Mouse (Mus musculus) adrenal gland, postnatal 14 days (tissue): ENCODE measurements around the gene Sfxn2. TPM values are rescaled to one million over a fixed set of nuclear protein-coding genes. Genes with fewer than 3 reads are reported as not detected.

Experiments used
- DNase-seq: peaks from one replicate; pipeline ENCODE4 v3.0.0; 2021; ENCODE audit warnings: mixed read lengths
- long read RNA-seq, 2 experiments: library from polyadenylated mRNA; stranded (forward); transcript quantifications; one replicate each; pipeline ENCODE4 v2.0.0; 2021
- total RNA-seq: library from RNA; stranded (reverse); gene quantifications from 2 replicates; pipeline ENCODE4 v1.2.3, GENCODE M21; 2021

The Sfxn2 gene
- total RNA-seq = 11.5 and 12.7 TPM in 2 replicates
- long read RNA-seq, experiment 1, transcript Sfxn2-201 (12 exons, 3,205 nt) = major isoform, 5 of 6 reads
- long read RNA-seq, experiment 1, partial matches to known transcripts = 0 of 6 reads
- long read RNA-seq, experiment 1, other reads (novel, unspliced or antisense) = 1 of 6 reads
- long read RNA-seq, experiment 2, transcript Sfxn2-201 (12 exons, 3,205 nt) = major isoform, 7 of 14 reads
- long read RNA-seq, experiment 2, partial matches to known transcripts = 3 of 14 reads
- long read RNA-seq, experiment 2, other reads (novel, unspliced or antisense) = 4 of 14 reads

GRCm38 (mm10) chr19:46572951-46573937 lies at the start of gene Sfxn2, which contains the start of gene Arl3:
Sfxn2 (plus strand) TSS chr19:46573365.
Arl3 (minus strand) TSS chr19:46573198.
- peak; percentile 97 for DNase-seq

- DNase-seq = peak; percentile 85
Measured at GRCm38 (mm10) chr19:46523480-46524151, 49.5 kb upstream of the Sfxn2 start.

GRCm38 (mm10) chr19:46524152-46524544 lies 49.0 kb upstream of the Sfxn2 start:
- DNase-seq = no peak

- peak; percentile 73 for DNase-seq
Measured at GRCm38 (mm10) chr19:46524601-46525321, 48.4 kb upstream of the Sfxn2 start.

GRCm38 (mm10) chr19:46525691-46526631 lies 47.2 kb upstream of the Sfxn2 start:
- no peak for DNase-seq

GRCm38 (mm10) chr19:46527632-46528528 lies 45.3 kb upstream of the Sfxn2 start:
- no peak for DNase-seq

- DNase-seq = peak; percentile 89
Measured at GRCm38 (mm10) chr19:46528529-46529213, 44.5 kb upstream of the Sfxn2 start.

GRCm38 (mm10) chr19:46529601-46530448 lies 43.3 kb upstream of the Sfxn2 start:
- DNase-seq = no peak

GRCm38 (mm10) chr19:46530449-46530990 lies 42.6 kb upstream of the Sfxn2 start:
- no peak for DNase-seq

GRCm38 (mm10) chr19:46531071-46532030 lies 41.8 kb upstream of the Sfxn2 start:
- no peak for DNase-seq

- DNase-seq = peak; percentile 64
Measured at GRCm38 (mm10) chr19:46532031-46532688, 41.0 kb upstream of the Sfxn2 start.

GRCm38 (mm10) chr19:46533066-46533465 lies 40.1 kb upstream of the Sfxn2 start:
- no peak for DNase-seq

- no peak for DNase-seq
Measured at GRCm38 (mm10) chr19:46533525-46533924, 39.6 kb upstream of the Sfxn2 start.

- DNase-seq = no peak
Measured at GRCm38 (mm10) chr19:46534542-46535098, 38.5 kb upstream of the Sfxn2 start.

- DNase-seq = no peak
Measured at GRCm38 (mm10) chr19:46537357-46537756, 35.8 kb upstream of the Sfxn2 start.
